Mouse (Mus musculus) heart, embryonic 15.5 days (tissue): ENCODE measurements around the gene Rexo4. TPM values are rescaled to one million over a fixed set of nuclear protein-coding genes. Genes with fewer than 3 reads are reported as not detected.

Experiments
- ATAC-seq: fragments of 200-750 bp; cut with Nextera tagmentation; replicated peaks from 2 replicates; pipeline ENCODE4 v1.8.0; 2017; ENCODE audit warnings: low read depth, moderate TSS enrichment; ENCODE audit not compliant: insufficient number of reproducible peaks, insufficient read depth, low FRiP score
- H3K27ac ChIP-seq: fragments of 300-500 bp; sonication (generic); 2 replicates; pipeline ENCODE4 v1.5.1; 2015; ENCODE audit warnings: mild to moderate bottlenecking, inconsistent platforms
- H3K27me3 ChIP-seq: fragments of 300-500 bp; sonication (generic); 2 replicates; pipeline ENCODE4 v1.6.1; 2015; ENCODE audit warnings: inconsistent platforms
- H3K36me3 ChIP-seq: fragments of 300-500 bp; sonication (generic); 2 replicates; pipeline ENCODE4 v1.6.1; 2015; ENCODE audit warnings: mild to moderate bottlenecking, inconsistent platforms
- H3K4me1 ChIP-seq: fragments of 300-500 bp; sonication (generic); replicated peaks from 2 replicates; pipeline ENCODE4 v1.6.1; 2015; ENCODE audit warnings: inconsistent platforms
- H3K4me2 ChIP-seq: fragments of 300-500 bp; sonication (generic); 2 replicates; pipeline ENCODE4 v1.6.1; 2015; ENCODE audit warnings: inconsistent platforms, mild to moderate bottlenecking, moderate library complexity
- H3K4me3 ChIP-seq: fragments of 300-500 bp; sonication (generic); 2 replicates; pipeline ENCODE4 v1.5.1; 2015; ENCODE audit warnings: mild to moderate bottlenecking, inconsistent platforms
- H3K9ac ChIP-seq: fragments of 300-500 bp; sonication (generic); 2 replicates; pipeline ENCODE4 v1.6.1; 2015; ENCODE audit warnings: mild to moderate bottlenecking, inconsistent platforms
- H3K9me3 ChIP-seq: fragments of 300-500 bp; sonication (generic); replicated peaks from 2 replicates; pipeline ENCODE4 v1.6.1; 2016; ENCODE audit warnings: inconsistent platforms
- WGBS: fragments of 180-500 bp; shearing (Covaris S2); methylation state at CpG from one replicate; pipeline ENCODE4 v1.1.7; 2015; ENCODE audit warnings: mixed read lengths; 5-methylcytosine and 5-hydroxymethylcytosine counted together
- polyA plus RNA-seq: library from polyadenylated mRNA; unstranded; fragments of >200 nt; fragmentation: Nextera tagmentation; extraction: Ambion mirVana; gene quantifications from 2 replicates; pipeline ENCODE4 v1.2.1, GENCODE M21; 2015

Gene Rexo4
- polyA plus RNA-seq, 1 experiment from 2014 or later, result 23.6 TPM

DNA sequence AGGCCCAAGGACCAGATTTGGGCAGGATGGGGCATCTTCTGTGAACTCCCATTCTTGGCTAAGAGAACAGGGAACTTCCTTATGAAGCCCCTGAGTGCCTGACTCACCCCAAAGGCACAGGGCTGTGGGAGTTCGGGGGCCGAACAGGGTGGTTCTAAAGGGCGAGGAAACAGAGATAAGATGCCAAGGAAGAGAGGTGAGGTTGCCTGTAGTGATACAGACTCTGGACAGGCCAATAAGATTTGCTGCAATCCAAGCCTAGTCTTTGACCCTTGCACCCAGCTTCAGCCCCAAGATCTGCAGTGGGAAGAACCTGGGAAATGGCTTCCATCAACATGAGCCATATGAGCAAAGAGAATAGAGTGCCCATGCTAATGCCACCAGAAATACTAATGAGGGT is 20.9 kb downstream of the Rexo4 start:
- H3K9ac ChIP-seq, result no peak overlapping the region
- WGBS, result 83% methylated on average over 3 of the region's 3 CpGs
- H3K9me3 ChIP-seq, result no peaks in the 10 kb centered on the region
- H3K4me2 ChIP-seq, result no peak overlapping the region
- H3K36me3 ChIP-seq, result no peaks in the 10 kb centered on the region
- no peak overlapping the region for H3K4me3 ChIP-seq
- no peak overlapping the region for H3K27ac ChIP-seq
- H3K4me1 ChIP-seq, result no peaks in the 10 kb centered on the region
- H3K27me3 ChIP-seq, result no peaks in the 10 kb centered on the region
- ATAC-seq, result no peak

DNA sequence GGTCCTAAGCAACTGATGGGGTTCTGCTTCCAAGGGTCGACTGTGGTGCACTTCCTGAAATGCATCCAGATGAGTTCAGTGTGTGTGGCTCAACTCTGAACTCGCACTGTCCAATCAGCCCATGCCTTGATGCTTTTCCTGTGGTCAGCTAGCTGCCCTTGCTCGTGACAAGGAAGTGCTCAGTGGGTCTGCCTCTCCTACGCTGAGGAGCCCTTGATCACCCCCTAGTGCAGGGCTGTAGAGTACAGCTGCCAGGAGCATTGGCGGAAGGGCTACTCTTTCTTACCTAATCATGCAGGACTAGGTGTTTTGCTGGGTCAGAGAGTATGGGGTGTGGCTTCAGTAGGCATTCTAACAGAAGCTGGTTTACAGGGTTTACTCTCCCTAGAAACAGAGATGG is 22.6 kb downstream of the Rexo4 start:
- Histone ChIP-seq H3K4me1 (no peaks in the 10 kb centered on the region), H3K4me3 (no peak overlapping the region), H3K9ac (no peak overlapping the region), H3K27me3 (no peaks in the 10 kb centered on the region), H3K9me3 (no peaks in the 10 kb centered on the region), H3K36me3 (no peaks in the 10 kb centered on the region), H3K4me2 (no peak overlapping the region), H3K27ac (no peak overlapping the region)
- no peak for ATAC-seq
- 40% methylated on average over 5 of the region's 5 CpGs for WGBS

DNA sequence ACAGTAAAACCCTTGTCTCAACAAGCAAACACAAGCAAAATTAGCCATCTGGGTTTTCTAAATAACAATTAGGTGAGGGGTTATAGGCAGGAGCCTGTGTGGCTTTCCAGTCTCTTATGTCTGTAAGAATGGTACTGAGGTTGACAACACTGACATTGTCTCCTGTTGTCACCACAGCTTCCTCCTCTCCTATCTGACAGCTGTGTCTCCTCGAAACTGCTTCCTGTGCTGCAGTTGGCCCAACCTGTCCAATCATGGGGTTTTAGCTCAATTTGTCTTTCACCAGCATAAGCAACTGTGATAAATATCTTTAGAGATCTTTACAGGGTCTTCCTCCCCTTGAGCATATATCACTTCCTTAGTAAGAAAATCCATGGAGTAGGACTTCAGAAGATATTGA is 27.8 kb downstream of the Rexo4 start:
- Histone ChIP-seq H3K4me3 (no peak overlapping the region), H3K27ac (no peak overlapping the region), H3K4me2 (no peak overlapping the region), H3K4me1 (peaks cover 14% of the 10 kb centered on the region), H3K9ac (no peak overlapping the region), H3K9me3 (no peaks in the 10 kb centered on the region), H3K27me3 (no peaks in the 10 kb centered on the region), H3K36me3 (no peaks in the 10 kb centered on the region)
- 50% methylated on average over 1 of the region's 1 CpGs for WGBS
- no peak for ATAC-seq

DNA sequence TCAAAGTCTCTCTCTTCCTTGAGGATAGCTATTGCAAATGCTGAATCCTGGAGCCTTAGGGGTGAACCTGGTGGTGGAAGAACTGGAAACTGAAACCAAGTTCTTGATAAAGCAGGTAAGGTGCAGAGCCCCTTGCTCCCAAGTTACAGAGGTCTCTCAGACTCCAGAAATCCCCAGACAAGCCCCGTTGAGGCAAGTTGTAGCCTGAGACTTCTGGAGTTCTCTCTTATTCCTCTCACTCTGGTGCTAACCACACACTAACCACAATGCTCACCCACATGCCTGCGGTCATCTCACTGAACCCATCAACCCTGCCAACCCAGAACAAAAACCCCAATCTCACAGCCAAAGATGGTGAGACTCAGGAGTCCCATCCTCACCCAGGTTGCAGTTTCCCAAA is 28.9 kb downstream of the Rexo4 start:
- H3K27me3 ChIP-seq, result no peaks in the 10 kb centered on the region
- H3K9me3 ChIP-seq, result no peaks in the 10 kb centered on the region
- H3K9ac ChIP-seq, result no peak overlapping the region
- WGBS, result 78% methylated on average over 2 of the region's 2 CpGs
- H3K36me3 ChIP-seq, result no peaks in the 10 kb centered on the region; the same call in 1 of the 2 replicates
- ATAC-seq, result no peak
- no peak overlapping the region for H3K27ac ChIP-seq
- peaks cover 25% of the 10 kb centered on the region for H3K4me1 ChIP-seq
- H3K4me2 ChIP-seq, result no peak overlapping the region
- no peak overlapping the region for H3K4me3 ChIP-seq

DNA sequence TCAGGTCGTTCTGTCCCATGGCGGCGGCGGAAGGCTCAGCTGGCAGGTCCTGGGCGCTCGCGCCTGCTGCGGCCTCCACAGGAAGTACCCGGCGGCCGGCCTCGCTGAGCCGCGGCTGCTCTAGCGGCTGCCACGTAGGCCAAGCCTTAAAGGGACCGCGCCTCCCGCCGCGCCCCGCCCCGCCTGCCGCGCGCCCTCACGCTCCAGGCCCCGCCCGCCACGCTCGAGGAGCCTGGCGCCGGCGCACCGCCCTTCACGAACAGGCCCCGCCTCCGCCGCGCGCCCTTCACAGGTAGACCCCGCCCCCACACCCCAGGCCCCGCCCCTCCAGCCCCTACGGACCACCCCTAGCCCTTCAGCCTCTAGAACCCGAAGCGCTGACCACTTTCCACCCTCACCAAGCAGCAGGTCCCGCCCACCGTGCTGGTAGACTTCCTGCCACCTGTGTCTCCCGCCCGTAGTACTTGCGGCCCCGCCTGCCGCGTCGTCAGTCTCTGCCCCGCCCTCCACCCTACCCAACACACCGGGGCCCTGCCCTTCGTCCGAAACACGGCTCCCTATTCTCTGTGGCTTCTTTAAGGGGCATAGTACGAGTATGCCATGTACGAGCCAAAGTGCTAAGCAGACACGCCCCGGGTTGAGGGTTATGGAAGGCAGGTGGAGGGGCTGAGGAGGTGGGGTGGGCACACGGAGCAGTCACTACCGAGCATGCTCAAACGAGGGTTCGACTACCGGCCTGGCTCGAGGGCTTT is 30.7 kb downstream of the Rexo4 start, which contains the start of the genes Surf4 and Stkld1:
TSS of gene Surf4 (minus strand) at position 625 of the 752 bp plus-strand sequence.
TSS of gene Stkld1 (plus strand) at position 744 of the 752 bp plus-strand sequence.
- H3K36me3 ChIP-seq, result peaks cover 11% of the 10 kb centered on the region
- peak; percentile 96 for ATAC-seq
- WGBS, result under 1% methylated on average over 45 of the region's 70 CpGs

DNA sequence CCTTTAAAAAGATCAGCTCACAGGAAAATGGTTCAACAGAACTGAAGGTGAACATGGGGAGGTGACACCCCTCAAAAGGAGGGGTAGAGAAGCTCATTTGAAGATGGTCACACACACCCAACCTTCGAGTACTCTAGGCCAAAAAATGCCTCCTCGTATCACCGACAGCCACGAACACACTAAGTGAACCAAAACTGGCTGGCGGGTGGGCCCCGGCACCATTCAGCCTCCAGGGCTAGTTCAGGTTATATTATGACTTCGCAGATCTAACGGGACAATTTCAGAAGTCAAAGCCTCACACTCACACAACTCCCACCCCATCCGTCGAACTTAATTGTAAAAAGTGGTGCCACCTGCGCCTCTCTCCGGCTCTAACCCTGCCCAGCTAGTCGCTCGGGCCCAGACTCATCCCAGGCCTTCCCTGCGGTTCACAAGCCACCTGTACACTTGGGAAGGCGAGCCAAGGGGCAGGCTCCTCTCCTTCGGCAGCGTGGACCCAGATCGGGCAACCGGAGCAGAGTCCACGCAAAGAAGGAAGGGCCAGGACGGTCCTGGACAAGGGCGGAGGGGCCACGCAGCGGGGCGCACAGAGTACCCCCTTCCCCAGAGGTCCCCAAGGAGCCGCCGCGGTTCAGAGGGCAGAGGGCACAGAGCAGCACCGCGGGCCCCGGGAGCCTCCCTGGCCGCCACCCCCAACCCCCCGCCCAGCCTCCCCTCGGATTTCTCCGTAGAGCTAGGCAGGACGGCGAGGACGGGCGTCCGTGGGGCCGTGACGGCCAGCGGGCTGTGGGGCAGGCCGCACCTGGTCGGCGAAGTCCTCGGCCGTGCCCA is 31.5 kb downstream of the Rexo4 start:
- 1% methylated on average over 48 of the region's 49 CpGs for WGBS
- ATAC-seq, result peak; percentile 55
- H3K27ac ChIP-seq, result peak overlapping the region; percentile 94
- H3K27me3 ChIP-seq, result no peaks in the 10 kb centered on the region
- peak overlapping the region; percentile 69 for H3K4me2 ChIP-seq
- H3K36me3 ChIP-seq, result peaks cover 17% of the 10 kb centered on the region
- H3K9me3 ChIP-seq, result no peaks in the 10 kb centered on the region
- peak overlapping the region; percentile 98 for H3K9ac ChIP-seq
- peaks cover 46% of the 10 kb centered on the region for H3K4me1 ChIP-seq
- H3K4me3 ChIP-seq, result peak overlapping the region; percentile 97

More for the DNA sequence above, 30.7 kb downstream of the Rexo4 start, which contains the start of the genes Surf4 and Stkld1:
- Histone ChIP-seq H3K27me3 (no peaks in the 10 kb centered on the region), H3K4me1 (peaks cover 40% of the 10 kb centered on the region), H3K4me2 (peak within 1 kb of the TSS; percentile 69), H3K27ac (peak within 1 kb of the TSS; percentile 94), H3K9ac (peak within 1 kb of the TSS; percentile 98), H3K4me3 (peak within 1 kb of the TSS; percentile 97), H3K9me3 (no peaks in the 10 kb centered on the region)

DNA sequence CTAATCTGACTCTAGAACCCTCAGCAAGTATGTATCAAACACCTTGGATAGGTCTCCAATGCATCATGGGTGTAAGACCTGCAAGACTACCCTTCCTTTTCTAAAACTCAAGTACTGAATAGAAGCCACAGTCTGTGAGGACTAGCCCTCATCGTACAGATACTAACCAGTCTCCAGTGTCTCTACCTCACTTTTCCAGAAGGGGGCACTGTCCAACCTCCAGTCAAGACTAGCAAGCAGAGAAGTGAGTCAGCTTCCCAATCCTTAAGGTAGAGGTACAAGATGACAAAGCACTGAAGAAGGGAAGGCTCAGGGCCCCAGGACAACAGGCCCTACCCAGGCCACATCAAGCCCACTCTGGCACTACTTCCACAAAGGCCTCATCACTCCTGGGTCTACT is 33.8 kb downstream of the Rexo4 start:
- H3K36me3 ChIP-seq, result peaks cover 32% of the 10 kb centered on the region
- peaks cover 46% of the 10 kb centered on the region for H3K4me1 ChIP-seq
- no peaks in the 10 kb centered on the region for H3K9me3 ChIP-seq
- no peaks in the 10 kb centered on the region for H3K27me3 ChIP-seq
- 19% methylated on average over 1 of the region's 1 CpGs for WGBS
- no peak overlapping the region for H3K9ac ChIP-seq
- no peak for ATAC-seq
- H3K4me3 ChIP-seq, result no peak overlapping the region
- no peak overlapping the region for H3K4me2 ChIP-seq
- no peak overlapping the region for H3K27ac ChIP-seq

DNA sequence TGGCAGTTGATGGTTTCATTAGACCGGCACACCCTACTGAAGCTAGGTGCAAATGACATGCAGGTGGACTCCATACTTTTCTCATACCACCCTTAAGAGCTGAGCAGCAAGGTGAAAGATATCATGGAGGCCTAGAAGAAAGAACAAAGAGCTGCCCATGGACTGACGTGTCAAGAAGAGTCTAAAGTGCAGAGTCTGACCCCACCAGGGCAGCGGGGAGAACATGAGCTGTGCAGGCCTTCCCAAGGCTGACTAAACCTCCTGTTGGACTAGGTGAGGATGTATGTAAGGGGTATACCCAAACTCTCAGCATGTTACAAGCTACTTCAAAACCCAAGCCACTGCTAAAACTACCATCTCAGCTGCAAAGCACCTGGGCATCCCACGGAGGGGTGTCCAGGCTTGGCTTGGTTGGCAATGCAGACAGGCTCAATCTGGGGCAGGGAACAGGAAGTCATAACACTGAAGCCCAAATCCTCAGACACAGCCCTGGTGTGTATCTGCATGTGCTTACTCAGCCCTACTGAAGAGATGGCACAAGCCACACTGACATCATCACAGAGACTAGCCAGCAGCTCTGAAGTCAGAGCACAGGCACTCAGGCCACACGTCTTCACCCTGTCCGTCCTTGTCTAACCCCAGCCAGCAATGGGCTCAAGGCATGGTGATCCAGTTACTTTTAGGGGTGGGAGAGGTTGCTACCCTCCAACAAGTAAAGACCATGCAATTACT is 36.3 kb downstream of the Rexo4 start:
- ATAC-seq, result no peak
- H3K27me3 ChIP-seq, result no peaks in the 10 kb centered on the region
- no peak overlapping the region for H3K4me3 ChIP-seq
- WGBS, result 83% methylated on average over 6 of the region's 6 CpGs
- H3K27ac ChIP-seq, result no peak overlapping the region
- peaks cover 57% of the 10 kb centered on the region for H3K36me3 ChIP-seq
- peaks cover 42% of the 10 kb centered on the region for H3K4me1 ChIP-seq
- no peak overlapping the region for H3K4me2 ChIP-seq
- H3K9me3 ChIP-seq, result no peaks in the 10 kb centered on the region
- H3K9ac ChIP-seq, result no peak overlapping the region

DNA sequence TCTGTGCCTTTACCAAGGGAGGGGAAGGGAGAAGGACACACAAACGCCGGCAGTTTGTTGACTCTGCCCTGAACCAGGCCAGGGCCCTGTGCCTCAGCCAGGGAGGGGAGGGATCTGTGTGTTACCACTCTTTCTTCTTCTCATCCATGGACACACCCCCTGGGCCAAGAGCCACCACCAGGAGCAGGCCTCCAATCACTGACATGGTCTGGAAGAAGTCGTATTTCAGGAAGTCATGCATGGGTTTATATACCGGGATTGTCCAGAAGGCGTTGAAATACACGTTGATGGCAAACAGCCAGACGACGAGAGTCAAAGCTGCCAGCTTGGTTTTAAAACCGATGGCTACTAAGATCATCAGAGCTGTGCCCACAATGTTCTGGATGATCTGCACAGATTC is 42.4 kb downstream of the Rexo4 start:
- no peak for ATAC-seq
- H3K9me3 ChIP-seq, result no peaks in the 10 kb centered on the region
- 30% methylated on average over 9 of the region's 9 CpGs for WGBS
- H3K4me2 ChIP-seq, result no peak overlapping the region
- peaks cover 84% of the 10 kb centered on the region for H3K36me3 ChIP-seq
- no peaks in the 10 kb centered on the region for H3K27me3 ChIP-seq
- H3K4me3 ChIP-seq, result no peak overlapping the region
- H3K27ac ChIP-seq, result peak overlapping the region; percentile 51
- peaks cover 18% of the 10 kb centered on the region for H3K4me1 ChIP-seq
- peak overlapping the region; percentile 29 for H3K9ac ChIP-seq

DNA sequence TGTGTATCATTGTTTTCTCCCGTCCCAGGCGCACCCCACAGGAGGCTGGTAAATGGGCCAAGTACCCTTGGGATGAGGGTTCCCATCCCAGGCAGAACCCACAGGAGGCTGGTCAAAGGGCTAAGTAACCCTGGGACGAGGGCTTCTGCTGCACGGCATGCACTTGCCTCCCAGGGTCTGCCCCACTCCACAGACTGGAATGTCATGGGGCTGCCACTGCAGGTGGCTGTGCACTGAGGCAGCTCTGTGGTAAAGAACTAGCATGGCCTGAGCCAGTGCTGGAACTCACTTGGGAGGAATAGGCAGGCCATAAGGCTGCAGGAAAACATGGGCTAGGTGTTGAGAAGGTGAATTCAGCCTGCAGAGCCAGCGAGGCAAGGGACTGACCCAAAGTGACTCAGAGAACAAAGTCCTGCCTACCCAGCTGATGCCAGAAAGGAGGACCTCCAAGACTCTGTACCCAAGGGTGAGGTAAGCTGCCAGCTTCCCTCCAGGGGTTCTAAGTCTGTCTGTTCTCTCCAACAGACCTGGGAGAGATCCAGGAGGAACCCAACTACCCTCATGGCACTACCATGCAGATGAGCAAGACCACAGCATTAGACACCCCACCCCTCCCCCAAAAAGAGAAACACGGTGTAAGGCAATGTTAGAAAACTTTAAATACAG is 43.9 kb downstream of the Rexo4 start:
- Histone ChIP-seq H3K4me1 (peaks cover 25% of the 10 kb centered on the region), H3K27ac (no peak overlapping the region), H3K36me3 (peaks cover 70% of the 10 kb centered on the region), H3K4me2 (no peak overlapping the region), H3K9ac (no peak overlapping the region), H3K4me3 (no peak overlapping the region), H3K27me3 (no peaks in the 10 kb centered on the region), H3K9me3 (no peaks in the 10 kb centered on the region)
- ATAC-seq, result no peak
- 86% methylated on average over 6 of the region's 6 CpGs for WGBS

DNA sequence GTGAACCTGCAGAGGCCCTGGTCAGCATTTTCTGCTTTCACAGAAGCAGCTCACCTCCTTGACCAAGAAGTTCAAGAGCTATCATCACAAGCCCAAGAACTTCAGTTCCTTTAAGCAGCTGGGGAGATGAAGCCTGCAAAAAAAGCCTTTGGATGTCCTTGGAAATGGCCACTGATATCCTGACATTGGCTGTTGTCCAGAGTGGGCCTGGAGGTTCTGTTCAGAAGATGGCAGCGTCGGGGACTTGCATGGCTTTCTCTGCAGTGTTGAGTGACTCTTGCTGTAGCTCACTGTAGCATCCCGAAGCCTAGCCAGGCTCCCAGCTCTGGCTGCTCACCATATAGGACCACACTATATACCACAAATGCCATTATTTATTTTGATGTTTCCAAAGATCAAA is 44.5 kb downstream of the Rexo4 start:
- Histone ChIP-seq H3K9ac (no peak overlapping the region), H3K36me3 (peaks cover 63% of the 10 kb centered on the region), H3K4me1 (peaks cover 31% of the 10 kb centered on the region), H3K27me3 (no peaks in the 10 kb centered on the region), H3K4me3 (no peak overlapping the region), H3K4me2 (no peak overlapping the region), H3K9me3 (no peaks in the 10 kb centered on the region), H3K27ac (no peak overlapping the region)
- WGBS, result 79% methylated on average over 3 of the region's 3 CpGs
- no peak for ATAC-seq
